Mouse (Mus musculus) G1E (cell line): ENCODE measurements around the gene Mup7.
"Not testable (repeated sequence)": the region's sequence is repeated elsewhere in the genome, so short reads cannot be mapped to it uniquely, and the experiment has no call there.

Experiments used
- CTCF ChIP-seq: IDR thresholded peaks from 2 replicates; pipeline ENCODE4 v1.5.1; 2012; ENCODE audit warnings: low read depth, low read length, inconsistent platforms, mixed read lengths
- GATA1 ChIP-seq: IDR thresholded peaks from 2 replicates; pipeline ENCODE4 v1.6.1; 2012; ENCODE audit warnings: borderline replicate concordance, low read length, inconsistent platforms, mixed read lengths
- POLR2AphosphoS5 ChIP-seq: IDR thresholded peaks from 2 replicates; pipeline ENCODE4 v1.6.1; 2012; ENCODE audit warnings: low read depth, low read length, inconsistent platforms; ENCODE audit not compliant: insufficient replicate concordance
- TAL1 ChIP-seq: conservative IDR thresholded peaks from 2 replicates; pipeline ENCODE4 v1.6.1; 2012; ENCODE audit warnings: low read depth, low read length, inconsistent platforms, mixed read lengths

DNA sequence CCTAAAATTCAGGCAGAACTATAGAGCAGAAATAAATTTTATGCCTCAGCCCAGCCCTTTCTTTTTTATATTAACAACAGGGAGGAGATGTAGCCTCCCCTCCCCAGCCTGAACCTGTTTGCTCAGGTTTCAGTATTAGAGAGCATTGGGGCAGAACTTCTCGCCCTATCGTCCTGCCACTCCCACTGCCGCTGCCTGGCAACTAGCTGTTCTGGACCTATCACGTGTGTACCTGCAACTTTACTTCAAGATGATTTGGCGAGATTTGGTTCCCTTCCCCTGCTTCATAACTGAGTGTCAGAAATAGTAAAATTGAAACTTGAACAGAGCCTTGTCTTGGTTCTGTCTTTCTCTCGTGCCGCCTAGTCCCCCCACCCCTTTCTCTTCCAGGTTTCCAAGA is 50.1 kb downstream of the Mup7 start:
- TF ChIP-seq GATA1, CTCF, POLR2AphosphoS5, TAL1: not testable (repeated sequence)
